Mouse (Mus musculus): ENCODE measurements around the gene Afg3l1.

GRCm38 (mm10) chr8:123507153-123507552 is 29.4 kb downstream of the Afg3l1 start:
- TF ChIP-seq POLR2A (IDR thresholded peaks at IDR 0.05; ENCODE audit: borderline replicate concordance, insufficient read depth, low read length) (no peak), CTCF (IDR thresholded peaks at IDR 0.05; ENCODE audit: borderline replicate concordance, insufficient read depth, low read depth, low read length) (no peak)

Data from cerebellum, adult 2 months (tissue).